Mouse (Mus musculus) heart, embryonic 14.5 days (tissue): Measurements from ENCODE around the gene Vmn1r192. TPM values are rescaled to one million over a fixed set of nuclear protein-coding genes. Genes with fewer than 3 reads are reported as not detected.
"Not testable (repeated sequence)": the region's sequence is repeated elsewhere in the genome, so short reads cannot be mapped to it uniquely, and the experiment has no call there.

Experiments
- ATAC-seq: fragments of 200-750 bp; cut with Nextera tagmentation; 2 replicates; pipeline ENCODE4 v1.8.0; 2017; ENCODE audit warnings: low read depth, moderate TSS enrichment; ENCODE audit not compliant: insufficient number of reproducible peaks, insufficient read depth, low FRiP score
- H3K27ac ChIP-seq, 2 experiments: fragments of 200-500 bp in 1 of 2; fragments of 300-500 bp in 1 of 2; sonication (generic) in 1 of 2; replicated peaks in 1 of 2; 2 replicates each; pipeline ENCODE4 v1.5.1; 2012 to 2014; ENCODE audit warnings: low read depth in 2 of 2, low read length in 2 of 2, control low read depth in 1 of 2, mild to moderate bottlenecking in 1 of 2, mixed read lengths in 1 of 2; ENCODE audit not compliant: control insufficient read depth in 1 of 2, insufficient read depth in 1 of 2
- H3K27me3 ChIP-seq: fragments of 300-500 bp; sonication (generic); 2 replicates; pipeline ENCODE4 v1.6.1; 2014; ENCODE audit warnings: mild to moderate bottlenecking, low read length, control low read depth; ENCODE audit not compliant: control insufficient read depth, insufficient read depth
- H3K36me3 ChIP-seq: fragments of 300-500 bp; sonication (generic); 2 replicates; pipeline ENCODE4 v1.6.1; 2014; ENCODE audit warnings: mild to moderate bottlenecking, control low read depth, low read length, mixed read lengths; ENCODE audit not compliant: control insufficient read depth, insufficient read depth
- H3K4me1 ChIP-seq, 2 experiments: fragments of 200-500 bp in 1 of 2; fragments of 300-500 bp in 1 of 2; sonication (generic) in 1 of 2; 2 replicates each; pipeline ENCODE4 v1.6.1; 2012 to 2014; ENCODE audit warnings: low read length in 2 of 2, control low read depth in 1 of 2, mixed read lengths in 1 of 2; ENCODE audit not compliant: control insufficient read depth in 2 of 2, insufficient read depth in 2 of 2
- H3K4me2 ChIP-seq: fragments of 300-500 bp; sonication (generic); 2 replicates; pipeline ENCODE4 v1.6.1; 2014; ENCODE audit warnings: mild to moderate bottlenecking, low read length
- H3K4me3 ChIP-seq, 2 experiments: fragments of 200-500 bp in 1 of 2; fragments of 300-500 bp in 1 of 2; sonication (generic) in 1 of 2; 2 replicates each; pipeline ENCODE4 v1.5.1; 2012 to 2014; ENCODE audit warnings: low read length in 2 of 2, mild to moderate bottlenecking in 2 of 2, control low read depth in 1 of 2, low read depth in 1 of 2, moderate library complexity in 1 of 2; ENCODE audit not compliant: control insufficient read depth in 1 of 2, insufficient read depth in 1 of 2
- H3K9ac ChIP-seq: fragments of 300-500 bp; sonication (generic); 2 replicates; pipeline ENCODE4 v1.6.1; 2014; ENCODE audit warnings: mild to moderate bottlenecking, low read length
- H3K9me3 ChIP-seq: fragments of 300-500 bp; sonication (generic); 2 replicates; pipeline ENCODE4 v1.6.1; 2016; ENCODE audit warnings: low read length, control low read depth; ENCODE audit not compliant: control insufficient read depth
- WGBS: fragments of 180-500 bp; shearing (Covaris S2); extraction: QIAGEN DNeasy Blood & Tissue Kit; methylation state at CpG from one replicate; pipeline ENCODE4 v1.1.7; 2014; 5-methylcytosine and 5-hydroxymethylcytosine counted together
- polyA plus RNA-seq: library from polyadenylated mRNA; unstranded; fragments of >200 nt; fragmentation: Nextera tagmentation; extraction: Ambion mirVana; gene quantifications from 2 replicates; pipeline ENCODE4 v1.2.1, GENCODE M21; 2014

Gene Vmn1r192
- polyA plus RNA-seq, result not detected in 2 replicates

DNA sequence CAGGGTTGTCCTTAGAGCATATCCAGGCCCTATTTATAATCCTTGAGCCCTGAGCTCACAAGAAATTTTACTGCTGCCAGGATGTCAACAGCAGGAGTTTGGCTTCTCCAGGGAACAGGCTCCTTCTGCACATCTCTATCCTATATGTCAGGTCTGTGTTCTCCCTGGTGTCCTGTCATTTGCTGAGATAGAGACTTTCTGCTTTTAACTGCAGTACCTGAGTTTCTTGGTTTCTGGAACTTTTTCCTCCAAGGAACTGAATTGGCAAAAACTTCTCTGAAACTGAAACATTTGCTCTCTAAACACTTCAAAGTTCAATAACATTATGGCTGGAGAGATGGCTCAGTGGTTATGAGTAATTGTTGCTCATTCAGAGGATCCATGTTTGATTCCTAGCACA is at the start of gene Vmn1r192:
Gene Vmn1r192, minus strand, starts transcription at position 101 of the 400 bp plus-strand sequence.
- H3K36me3 ChIP-seq, result no peaks in the 10 kb centered on the region
- no peaks in the 10 kb centered on the region for H3K9me3 ChIP-seq
- H3K27me3 ChIP-seq, result no peaks in the 10 kb centered on the region
- no peak within 1 kb of the TSS for H3K4me3 ChIP-seq
- H3K4me1 ChIP-seq, result no peaks in the 10 kb centered on the region
- H3K4me2 ChIP-seq, result no peak within 1 kb of the TSS
- H3K27ac ChIP-seq, result no peak within 1 kb of the TSS
- ATAC-seq, result no peak
- no peak within 1 kb of the TSS for H3K9ac ChIP-seq

DNA sequence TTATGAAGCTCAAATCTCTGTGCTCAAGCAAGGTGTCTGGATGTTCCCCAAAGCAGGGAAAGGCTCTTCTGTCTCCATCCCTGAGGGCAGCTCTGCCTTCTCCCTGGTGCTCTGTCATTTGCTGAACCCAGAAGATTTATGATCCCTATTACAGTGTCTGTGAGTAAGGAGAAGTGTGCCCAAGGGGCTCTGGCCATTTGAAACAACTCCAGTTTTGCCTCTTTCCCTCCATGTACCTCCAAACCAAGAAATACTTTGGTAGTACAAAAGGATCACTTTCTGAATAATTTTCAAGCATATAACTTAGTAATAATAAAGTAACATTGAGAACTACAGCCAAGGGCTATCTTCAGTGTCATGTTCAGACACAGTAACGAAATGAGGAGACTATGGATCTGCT is 32.1 kb upstream of the Vmn1r192 start, which contains the start of gene Vmn1r193:
Gene Vmn1r193, minus strand, starts transcription at position 101 of the 400 bp plus-strand sequence.
- not testable (repeated sequence) for H3K4me1 ChIP-seq, H3K9me3 ChIP-seq, H3K27ac ChIP-seq, H3K4me3 ChIP-seq, H3K9ac ChIP-seq, H3K4me2 ChIP-seq, H3K27me3 ChIP-seq, H3K36me3 ChIP-seq, ATAC-seq
- WGBS, result 67% methylated on average over 1 of the region's 1 CpGs

DNA sequence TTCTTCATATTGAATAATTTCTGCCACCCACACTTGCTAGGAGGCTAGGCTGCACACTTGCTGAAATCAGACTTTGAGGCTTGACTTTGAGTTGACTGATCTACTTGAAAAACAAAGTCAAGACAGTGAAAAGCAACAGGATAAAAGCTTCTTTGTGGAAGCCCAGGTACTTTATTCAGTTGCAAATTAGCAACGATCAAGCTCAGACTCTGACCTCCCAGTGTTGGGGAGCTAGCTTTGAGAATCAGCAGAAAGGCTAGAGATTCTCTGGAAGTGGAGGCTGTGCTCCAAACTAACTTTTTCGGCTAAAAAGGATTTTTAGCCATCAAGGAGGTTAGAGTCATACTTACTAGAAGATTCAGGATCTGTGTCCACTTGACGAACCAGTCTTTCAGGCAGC is 1.8 kb upstream of the Vmn1r192 start:
- H3K4me3 ChIP-seq, H3K36me3 ChIP-seq, ATAC-seq, H3K4me1 ChIP-seq, H3K27ac ChIP-seq, H3K9me3 ChIP-seq, H3K4me2 ChIP-seq, H3K9ac ChIP-seq, H3K27me3 ChIP-seq: not testable (repeated sequence)
- 73% methylated on average over 3 of the region's 3 CpGs for WGBS

DNA sequence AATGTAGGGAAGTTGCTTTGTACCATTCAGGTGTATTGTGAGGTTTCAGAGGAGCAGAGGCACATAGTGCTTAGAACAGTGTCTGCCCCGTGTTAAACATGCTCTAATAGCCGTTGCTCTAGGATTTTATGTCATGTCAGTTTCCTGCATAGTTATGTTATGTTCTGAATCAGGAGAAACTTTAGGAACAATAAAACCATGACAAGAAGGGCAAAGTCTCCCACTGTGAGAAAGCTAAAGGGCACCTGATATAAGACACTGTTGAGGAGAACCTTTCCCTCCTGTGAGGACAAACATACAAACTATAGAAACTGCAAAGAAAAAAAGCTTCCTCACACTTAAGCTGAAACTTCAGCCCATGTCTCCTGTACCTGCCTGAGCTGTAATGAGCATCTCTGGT is 556 bp downstream of the Vmn1r192 start:
- 81% methylated on average over 2 of the region's 2 CpGs for WGBS

DNA sequence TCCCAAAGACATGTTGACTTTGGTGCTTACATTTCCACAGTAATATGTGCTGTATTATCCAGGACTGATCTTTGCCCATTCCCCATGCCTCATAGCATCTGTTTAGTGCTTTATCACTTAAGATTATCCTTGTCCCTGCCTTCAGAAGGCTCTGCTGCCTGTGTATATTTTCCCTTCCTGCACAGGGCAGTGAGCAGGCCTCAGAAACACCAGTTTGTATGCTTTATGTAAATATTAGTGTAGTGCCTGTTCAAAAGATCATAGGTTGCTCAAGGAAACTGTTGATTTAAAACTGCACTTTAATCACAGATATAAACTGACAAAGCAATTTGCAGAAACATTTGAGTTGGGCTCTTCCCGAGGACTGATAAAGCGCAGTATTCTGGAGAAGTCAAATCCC is 1.6 kb downstream of the Vmn1r192 start:
- H3K4me1 ChIP-seq, result no peaks in the 10 kb centered on the region
- no peaks in the 10 kb centered on the region for H3K27me3 ChIP-seq
- H3K4me3 ChIP-seq, result no peak overlapping the region
- ATAC-seq, result no peak
- 84% methylated on average over 2 of the region's 2 CpGs for WGBS
- no peak overlapping the region for H3K4me2 ChIP-seq
- H3K9me3 ChIP-seq, result no peaks in the 10 kb centered on the region
- H3K9ac ChIP-seq, result no peak overlapping the region
- H3K27ac ChIP-seq, result no peak overlapping the region
- no peaks in the 10 kb centered on the region for H3K36me3 ChIP-seq

More for the DNA sequence above, 556 bp downstream of the Vmn1r192 start:
- Histone ChIP-seq H3K9ac (no peak overlapping the region), H3K4me3 (no peak overlapping the region), H3K36me3 (no peaks in the 10 kb centered on the region), H3K27me3 (no peaks in the 10 kb centered on the region), H3K4me1 (no peaks in the 10 kb centered on the region), H3K9me3 (no peaks in the 10 kb centered on the region), H3K27ac (no peak overlapping the region), H3K4me2 (no peak overlapping the region)
- no peak for ATAC-seq

DNA sequence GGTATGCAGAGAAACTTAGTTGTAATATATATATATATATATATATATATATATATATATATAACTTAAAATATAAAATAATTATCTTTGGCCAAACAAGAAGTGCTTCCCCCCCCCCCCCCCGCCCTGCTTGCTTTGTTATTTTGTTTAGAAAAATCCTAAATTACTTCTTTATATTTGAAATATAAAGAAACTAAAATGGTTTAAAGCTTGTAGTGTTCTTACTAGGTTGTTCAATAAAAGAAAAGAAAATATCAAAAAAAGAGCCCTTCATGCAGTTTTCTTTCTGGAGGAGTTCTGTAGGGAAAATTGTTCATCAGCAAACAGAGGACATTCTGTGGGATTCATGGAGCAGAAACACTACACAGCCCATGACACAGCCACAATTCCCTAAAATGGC is 7.1 kb downstream of the Vmn1r192 start, which contains the start of gene Vmn1r191:
Gene Vmn1r191, minus strand, starts transcription at position 101 of the 400 bp plus-strand sequence.
- Histone ChIP-seq H3K9ac (no peak within 1 kb of the TSS), H3K27me3 (no peaks in the 10 kb centered on the region), H3K4me3 (no peak within 1 kb of the TSS), H3K4me2 (no peak within 1 kb of the TSS), H3K4me1 (no peaks in the 10 kb centered on the region), H3K27ac (no peak within 1 kb of the TSS), H3K36me3 (no peaks in the 10 kb centered on the region), H3K9me3 (no peaks in the 10 kb centered on the region)
- no peak for ATAC-seq
- 46% methylated on average over 1 of the region's 1 CpGs for WGBS

DNA sequence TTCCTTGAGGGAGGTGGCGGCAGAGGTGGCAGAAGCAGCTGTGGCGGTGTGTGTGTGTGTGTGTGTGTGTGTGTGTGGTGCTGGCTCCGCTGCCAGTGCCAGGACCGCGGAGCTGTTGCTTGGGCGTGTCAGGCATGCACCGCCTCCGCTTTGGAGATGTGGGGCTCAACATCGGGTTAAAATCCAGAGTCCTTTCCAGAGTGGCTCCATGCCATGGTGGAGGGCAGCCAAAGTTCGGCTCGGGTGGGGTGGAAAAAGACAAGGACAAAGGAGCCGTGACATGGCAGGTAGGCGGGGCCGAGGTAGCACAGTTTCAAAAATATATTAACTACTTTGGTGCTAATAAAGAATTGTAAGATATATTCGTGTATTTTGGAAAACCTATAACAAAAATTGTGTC is 22.5 kb downstream of the Vmn1r192 start:
- Histone ChIP-seq H3K36me3 (no peaks in the 10 kb centered on the region), H3K4me3 (no peak overlapping the region), H3K27me3 (no peaks in the 10 kb centered on the region), H3K4me1 (no peaks in the 10 kb centered on the region), H3K27ac (no peak overlapping the region), H3K9ac (no peak overlapping the region), H3K4me2 (no peak overlapping the region), H3K9me3 (peaks cover 11% of the 10 kb centered on the region; the same call in 1 of the 2 replicates)
- 83% methylated on average over 15 of the region's 15 CpGs for WGBS
- ATAC-seq, result no peak

DNA sequence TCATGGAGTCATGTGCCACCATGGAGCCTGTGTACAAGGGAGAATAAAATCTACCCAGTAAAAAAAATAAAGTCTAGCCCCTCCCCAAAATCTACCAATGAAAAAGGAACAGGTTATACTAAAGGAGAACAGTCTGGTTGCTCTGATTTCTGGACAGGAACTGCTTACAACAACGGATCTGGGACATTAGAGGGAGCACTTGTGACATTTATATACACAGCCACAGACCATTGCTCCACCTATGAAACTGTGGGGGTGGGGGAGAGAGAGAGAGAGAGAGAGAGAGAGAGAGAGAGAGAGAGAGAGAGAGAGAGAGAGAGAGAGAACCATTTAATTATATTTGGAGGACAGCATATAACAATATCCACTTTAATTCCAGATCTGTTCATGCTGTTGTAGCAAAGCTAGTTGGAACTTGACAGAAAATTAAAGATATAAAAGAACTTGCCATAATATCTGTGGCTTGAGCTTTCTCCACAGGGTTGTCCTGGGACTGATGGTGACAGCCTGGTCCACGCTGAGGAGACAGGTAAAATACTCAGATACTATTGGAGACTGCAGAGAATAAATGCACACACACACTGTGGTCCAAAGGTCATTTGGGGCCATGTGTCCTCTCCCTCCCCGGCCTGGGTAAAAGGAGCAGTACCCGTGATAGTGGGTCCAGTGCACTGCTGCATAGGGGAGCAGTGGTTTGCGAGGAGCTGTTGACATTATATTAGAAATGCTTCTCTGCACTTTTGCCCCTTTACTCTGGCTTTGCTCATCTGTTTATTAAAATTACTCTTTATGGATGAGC is 54.2 kb downstream of the Vmn1r192 start:
- H3K4me2 ChIP-seq, H3K27me3 ChIP-seq, H3K36me3 ChIP-seq, ATAC-seq, H3K4me3 ChIP-seq, H3K4me1 ChIP-seq, H3K9ac ChIP-seq, H3K9me3 ChIP-seq, H3K27ac ChIP-seq: not testable (repeated sequence)
- WGBS, result 58% methylated on average over 5 of the region's 5 CpGs
